Mouse (Mus musculus): ENCODE data around the gene Vtn.
"Not testable (repeated sequence)": the region's sequence is repeated elsewhere in the genome, so short reads cannot be mapped to it uniquely, and the experiment has no call there.

The Vtn gene

DNA sequence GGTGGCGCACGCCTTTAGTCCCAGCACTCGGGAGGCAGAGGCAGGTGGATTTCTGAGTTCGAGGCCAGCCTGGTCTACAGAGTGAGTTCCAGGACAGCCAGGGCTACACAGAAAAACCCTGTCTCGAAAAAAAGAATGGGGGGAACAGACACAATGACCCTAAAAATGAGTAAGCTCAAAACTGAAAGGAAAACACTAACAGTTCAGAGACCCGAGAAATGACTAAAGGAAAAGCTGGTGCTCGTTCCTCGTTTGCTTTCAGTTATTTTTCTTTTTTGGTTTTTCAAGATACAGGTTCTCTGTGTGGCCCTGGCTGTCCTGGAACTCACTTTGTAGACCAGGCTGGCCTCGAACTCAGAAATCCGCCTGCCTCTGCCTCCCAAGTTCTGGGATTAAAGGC, 32.6 kb downstream of the Vtn start:
- not testable (repeated sequence) for DNase-seq (ENCODE audit: low read depth, low spot score)

DNA sequence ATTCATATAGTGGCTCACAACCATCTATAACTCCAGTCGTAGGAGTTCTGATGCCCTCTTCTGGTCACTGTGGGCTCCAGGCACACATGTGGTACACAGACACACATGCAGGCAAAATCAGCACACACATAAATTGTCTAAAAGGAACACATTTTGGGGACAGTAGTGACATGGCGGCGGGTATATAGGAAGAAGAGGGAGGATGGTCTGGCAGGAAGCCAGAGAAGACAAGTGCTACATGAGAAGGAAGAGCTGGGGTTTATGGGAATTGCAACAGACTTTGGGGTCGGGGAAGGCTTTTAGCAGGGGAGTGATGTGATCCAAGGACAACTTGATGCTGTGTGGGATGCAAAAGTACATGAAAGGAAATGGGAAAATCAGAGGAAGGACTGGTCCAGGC, 35.6 kb downstream of the Vtn start:
- no peak for DNase-seq (ENCODE audit: low read depth, low spot score)

DNA sequence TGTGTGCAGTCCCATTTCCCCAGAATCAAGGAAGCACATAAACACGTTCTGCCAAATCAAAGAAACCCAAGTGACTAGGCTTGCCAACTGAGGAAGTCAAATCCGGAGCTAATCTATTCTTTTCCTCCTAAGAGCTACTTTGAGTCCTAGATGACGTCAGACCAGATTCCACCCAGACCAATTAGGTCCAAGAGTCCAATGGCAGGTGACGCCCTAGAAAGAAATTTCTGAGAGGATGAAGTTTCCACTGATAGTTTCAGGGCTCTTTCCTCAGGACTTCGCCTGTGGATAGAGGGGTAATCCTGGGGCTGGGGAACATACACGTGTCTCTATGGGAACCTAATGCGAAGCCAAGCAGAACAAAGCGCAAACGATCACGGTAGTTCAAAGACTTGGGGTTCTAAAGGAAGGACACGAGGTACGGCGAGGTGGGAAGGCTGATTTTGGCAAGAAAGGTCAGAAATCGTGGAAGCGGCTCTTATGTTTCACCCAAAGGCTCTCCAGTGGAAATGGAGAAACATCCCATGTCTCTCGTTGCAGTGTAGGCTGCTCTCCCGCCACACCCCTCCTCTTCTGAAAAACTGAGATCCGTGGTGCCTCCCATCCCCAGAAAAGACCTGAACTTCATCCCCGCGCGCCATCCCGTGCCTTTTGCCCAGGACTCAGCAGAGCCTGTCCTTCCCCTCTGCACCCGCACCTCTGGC, 36.6 kb downstream of the Vtn start:
- no peak for DNase-seq (ENCODE audit: low read depth, low spot score)

DNA sequence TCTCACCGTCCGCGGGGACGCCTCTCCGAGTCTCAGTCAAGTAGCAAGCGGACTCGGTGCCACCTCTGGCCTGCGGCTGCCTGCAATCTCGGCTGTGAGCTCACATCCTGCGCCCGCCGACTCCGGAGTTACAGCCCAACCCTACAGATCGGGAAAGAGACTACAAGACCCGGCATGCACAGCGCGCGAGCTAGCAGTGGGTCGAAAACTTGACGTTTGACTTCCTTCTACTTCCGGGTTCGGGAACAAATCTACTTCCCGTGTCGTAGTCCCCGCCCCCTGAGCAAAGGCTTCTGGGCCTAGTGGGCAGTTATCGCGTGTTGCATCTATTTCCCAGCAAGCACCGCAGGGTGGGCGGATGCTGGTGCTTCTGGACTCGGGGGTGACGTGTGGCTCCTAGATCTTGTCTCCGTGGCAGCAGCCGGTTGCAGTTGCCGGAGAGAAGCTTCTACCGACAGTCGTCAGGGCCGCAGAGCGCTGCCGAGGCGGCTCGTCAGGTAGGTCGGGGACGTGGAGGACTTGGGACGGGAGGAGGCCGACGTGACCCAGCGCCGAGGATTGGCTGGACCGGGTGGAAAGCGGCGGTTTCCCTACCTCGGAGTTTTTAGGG, 37.3 kb downstream of the Vtn start, which contains the start of the genes Tnfaip1 and Ift20:
Gene Tnfaip1 (minus strand): TSS at position 253 of the 610 bp plus-strand sequence.
Gene Ift20 (plus strand): TSS at position 282 of the 610 bp plus-strand sequence.
- DNase-seq (ENCODE audit: low read depth, low spot score) = peak; percentile 98

DNA sequence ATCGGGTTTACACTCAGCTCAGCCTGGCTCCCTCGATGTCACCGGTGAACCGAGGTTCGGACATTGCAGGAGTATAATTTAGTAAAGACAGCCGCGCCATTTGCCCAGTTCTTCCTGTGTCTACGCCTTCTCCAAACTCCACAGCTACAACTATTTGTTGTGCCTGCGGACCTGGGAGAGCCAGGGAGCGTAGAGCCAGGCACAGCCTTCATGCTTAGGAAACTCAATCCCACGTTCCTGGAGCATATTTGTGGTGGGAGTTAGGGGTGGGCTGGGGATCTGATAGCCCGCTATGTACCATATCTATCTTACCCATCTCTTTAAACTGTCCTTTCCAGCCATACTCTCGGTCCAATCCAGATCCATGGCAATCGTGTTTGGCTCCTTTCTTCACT, 37.8 kb downstream of the Vtn start:
- no peak for DNase-seq (ENCODE audit: low read depth, low spot score)

DNA sequence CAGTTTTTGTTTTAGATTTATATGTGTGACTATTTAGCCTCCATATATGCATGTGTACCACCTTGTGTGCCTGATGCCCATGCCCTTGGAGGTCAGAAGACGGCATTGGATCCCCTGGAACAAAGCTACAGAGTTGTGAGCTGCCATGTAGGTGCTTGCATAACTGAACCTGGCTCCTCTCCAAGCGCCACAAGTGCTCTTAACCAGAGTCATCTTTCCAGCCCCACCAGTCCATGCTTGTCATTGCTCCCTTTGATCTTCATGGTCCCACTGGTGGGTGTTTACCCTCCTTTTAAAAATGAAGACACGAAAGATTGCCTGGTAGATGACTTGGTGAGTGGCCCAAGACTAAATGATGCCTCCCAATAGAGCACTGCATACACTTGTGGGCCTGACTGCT, 41.5 kb downstream of the Vtn start:
- no peak for DNase-seq (ENCODE audit: low read depth, low spot score)

DNA sequence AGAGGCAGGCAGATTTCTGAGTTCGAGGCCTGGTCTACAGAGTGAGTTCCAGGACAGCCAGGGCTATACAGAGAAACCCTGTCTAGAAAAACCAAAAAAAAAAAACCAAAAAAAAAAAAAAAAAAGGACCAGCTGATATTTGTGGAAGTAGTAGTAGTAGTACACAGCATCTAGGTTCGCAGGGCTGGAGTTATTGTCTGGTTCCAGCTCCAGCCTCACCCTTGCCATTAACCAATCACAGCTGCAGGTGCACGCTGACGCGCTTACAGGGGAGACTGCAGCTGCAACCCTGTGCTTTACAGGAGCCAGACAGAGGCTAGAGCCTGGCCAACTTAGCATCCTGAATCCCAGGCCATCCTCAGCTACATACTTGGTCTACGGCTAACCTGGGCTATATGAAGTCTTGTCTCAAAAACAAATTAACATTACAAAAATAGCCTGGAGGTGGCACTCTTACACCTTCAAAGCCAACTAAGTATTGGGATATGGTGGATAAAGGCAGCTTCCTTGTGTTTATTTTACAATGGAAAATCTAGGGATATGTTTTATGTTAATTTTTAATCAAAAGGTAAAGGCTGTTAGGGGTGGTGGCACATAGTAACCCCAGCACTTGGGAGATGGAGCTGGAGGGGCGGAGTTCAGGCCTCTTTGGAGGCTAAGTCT, 45.7 kb downstream of the Vtn start:
- DNase-seq (ENCODE audit: low read depth, low spot score) = no peak

DNA sequence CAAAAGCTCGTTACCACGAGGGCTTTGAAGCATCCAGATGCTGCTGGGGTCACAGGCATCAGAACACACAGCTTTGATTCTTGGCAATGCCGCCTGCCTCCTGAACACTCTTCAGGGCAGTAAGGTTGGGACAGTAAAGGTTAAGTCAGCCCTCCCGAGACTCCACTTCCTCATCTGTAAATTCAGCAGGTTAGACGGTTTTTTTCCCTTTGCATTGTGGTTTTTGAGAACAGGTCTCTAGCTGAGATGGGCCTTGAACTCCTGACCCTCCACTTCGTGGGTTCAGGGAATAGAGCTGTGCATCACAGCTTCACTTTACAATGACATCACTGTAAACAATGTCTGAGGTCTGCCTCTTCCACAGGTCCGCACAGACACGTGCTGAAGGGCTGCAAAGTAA, 46.3 kb downstream of the Vtn start:
- no peak for DNase-seq (ENCODE audit: low read depth, low spot score)

DNA sequence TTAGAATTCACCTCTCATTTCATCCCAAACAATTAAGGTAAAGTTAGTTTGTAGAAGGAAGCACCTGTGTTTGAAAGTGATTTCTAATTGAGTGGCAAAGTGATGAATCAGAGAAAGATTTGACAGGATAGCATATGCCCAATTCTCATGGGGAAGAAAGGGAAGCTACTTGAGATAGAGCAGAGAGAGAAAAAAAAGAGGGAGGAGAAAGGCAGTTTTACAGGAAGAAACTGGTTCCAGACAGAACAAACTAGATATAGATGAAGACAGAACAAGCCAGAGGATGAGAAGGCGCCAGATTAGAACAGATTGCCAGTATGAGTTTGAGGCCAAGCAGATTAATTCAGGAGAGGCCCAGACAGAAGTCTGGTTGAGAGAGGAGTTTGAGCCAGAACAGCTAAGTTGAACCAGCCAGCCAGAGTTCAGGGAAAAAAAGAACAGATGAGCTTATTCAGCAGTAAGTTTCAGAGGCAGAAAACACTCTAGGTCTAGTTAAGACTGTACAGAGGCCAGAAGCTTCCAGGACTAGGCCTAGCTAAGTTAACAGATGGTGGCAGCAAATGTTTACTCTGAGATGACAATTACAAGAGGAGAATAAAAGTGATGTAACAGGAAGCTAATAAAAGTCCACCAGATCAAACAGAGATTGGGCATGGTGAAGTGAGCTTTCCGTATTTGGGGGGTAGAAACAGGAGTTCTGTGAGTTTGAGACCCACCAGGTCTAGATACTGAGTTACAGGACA, 49.0 kb downstream of the Vtn start:
- DNase-seq (ENCODE audit: low read depth, low spot score) = no peak

DNA sequence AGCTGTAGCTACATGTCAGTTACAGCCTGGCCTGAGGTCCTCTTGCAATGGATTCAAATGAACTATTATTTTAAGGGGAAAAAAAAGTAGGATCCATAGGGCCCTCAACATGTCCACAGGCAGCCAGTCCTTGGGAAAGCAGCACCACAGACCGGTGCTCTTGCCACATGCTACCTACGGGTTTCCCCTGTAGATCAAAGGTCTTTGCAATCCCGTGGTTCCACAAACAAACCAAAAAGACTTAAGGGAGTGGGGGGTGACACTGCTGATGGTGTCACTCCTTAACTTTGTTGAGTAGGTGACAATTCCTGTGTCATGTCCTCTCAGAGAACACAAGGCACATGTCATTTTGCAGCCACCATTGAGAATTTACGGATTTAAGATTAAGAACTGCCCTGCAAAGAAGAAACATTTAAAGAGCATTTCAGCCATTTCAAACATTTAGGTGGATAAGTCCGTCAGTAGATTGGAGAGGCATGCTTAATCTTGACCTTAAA, 50.6 kb downstream of the Vtn start:
- DNase-seq (ENCODE audit: low read depth, low spot score) = no peak

DNA sequence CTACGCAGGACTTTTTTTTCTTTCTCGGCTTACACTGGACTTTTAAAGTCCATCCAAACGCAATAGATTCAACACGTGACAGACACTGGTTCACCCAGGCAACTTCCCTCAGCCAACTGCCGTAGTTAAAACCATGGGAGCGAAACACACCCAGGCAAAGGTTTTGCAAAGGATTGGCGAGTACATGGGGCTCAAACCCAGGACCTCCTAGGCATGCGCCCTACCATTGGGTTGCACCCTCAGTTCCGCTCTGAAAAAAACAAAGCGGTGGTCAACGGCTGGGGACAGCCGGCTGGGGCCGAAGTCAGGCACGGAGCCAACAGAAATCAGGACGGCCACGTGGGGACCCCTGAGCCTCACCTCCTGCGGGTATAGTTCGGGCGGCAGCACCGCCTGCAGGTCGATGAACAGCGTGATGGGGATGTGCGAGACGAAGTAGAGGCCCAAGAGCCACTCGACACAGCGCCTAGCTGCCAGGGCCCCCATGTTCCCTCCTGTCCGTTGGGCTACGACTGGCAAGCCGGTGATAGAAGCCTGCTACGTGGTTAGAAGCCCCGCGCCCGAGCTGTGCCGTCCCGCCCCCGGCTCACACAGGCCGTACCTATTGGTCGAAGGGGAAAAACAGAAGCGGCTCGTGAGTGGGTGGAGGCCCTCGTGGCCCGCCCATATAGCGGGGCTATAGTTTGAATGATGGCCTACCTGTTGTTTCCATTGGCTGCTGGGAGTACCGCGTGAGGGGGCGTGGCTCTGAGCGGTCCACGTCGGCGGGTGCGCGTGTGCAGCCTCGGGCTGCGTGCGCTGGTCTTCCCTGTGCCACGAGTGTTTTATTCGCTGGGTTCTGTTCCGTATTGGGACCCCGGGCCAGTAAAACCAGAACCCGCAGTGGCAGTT, 51.5 kb downstream of the Vtn start, which contains the start of gene Tmem97:
Gene Tmem97 (minus strand): TSS at position 610 of the 891 bp plus-strand sequence.
- DNase-seq (ENCODE audit: low read depth, low spot score) = peak; percentile 91

DNA sequence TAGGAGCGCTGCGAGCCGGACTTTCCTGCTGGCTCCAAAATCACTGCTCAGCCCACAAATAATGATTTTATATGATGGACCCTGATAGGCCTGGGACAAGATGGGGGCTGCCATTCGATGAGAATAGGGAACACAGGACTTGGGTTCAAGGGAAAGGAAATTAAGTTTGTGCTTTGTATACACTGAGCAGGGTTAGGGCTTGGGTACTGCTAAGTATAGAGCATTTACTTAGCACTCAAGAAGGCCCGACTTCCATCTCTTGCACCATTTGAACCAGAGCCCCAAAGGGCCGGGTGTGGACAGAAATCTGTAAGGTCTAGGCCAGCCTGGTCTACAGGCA, 52.1 kb downstream of the Vtn start:
- DNase-seq (ENCODE audit: low read depth, low spot score) = no peak

All from embryo, embryonic 11.5 days (tissue).